Mouse (Mus musculus) erythroblast, embryonic 14.5 days (primary cell): ENCODE results near the gene Ppara.

Source experiments
- GATA1 ChIP-seq: IDR thresholded peaks from 2 replicates; pipeline ENCODE4 v1.6.1; 2012; ENCODE audit warnings: low read length, inconsistent platforms, mixed read lengths
- TAL1 ChIP-seq: IDR thresholded peaks from 3 replicates; pipeline ENCODE4 v1.6.1; 2012; ENCODE audit warnings: low read length, inconsistent platforms, mixed read lengths

DNA sequence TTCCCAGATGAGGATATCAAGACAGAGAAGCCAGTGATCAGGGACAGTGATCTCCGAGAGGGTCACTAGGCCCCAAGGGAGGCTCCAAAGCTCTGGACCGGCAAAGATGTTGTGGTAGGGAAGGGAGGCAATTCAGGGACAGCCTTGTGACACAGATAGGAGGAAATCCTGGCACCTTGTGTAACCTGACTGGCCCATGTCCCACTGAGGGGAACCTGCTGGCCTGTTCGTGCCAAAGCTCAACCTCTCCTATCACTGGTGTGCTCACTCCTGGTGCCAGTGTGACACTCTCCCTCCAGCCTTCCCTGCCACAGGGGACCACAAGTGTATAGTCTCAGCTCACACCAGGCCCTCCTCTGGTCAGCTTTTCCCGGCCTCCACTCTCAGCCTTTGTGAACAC lies 17.8 kb upstream of the Ppara start:
- no peak for TF ChIP-seq TAL1
- no peak for TF ChIP-seq GATA1
